ENCODE assay signal across 10 mouse cellular contexts in the genomic region with DNA sequence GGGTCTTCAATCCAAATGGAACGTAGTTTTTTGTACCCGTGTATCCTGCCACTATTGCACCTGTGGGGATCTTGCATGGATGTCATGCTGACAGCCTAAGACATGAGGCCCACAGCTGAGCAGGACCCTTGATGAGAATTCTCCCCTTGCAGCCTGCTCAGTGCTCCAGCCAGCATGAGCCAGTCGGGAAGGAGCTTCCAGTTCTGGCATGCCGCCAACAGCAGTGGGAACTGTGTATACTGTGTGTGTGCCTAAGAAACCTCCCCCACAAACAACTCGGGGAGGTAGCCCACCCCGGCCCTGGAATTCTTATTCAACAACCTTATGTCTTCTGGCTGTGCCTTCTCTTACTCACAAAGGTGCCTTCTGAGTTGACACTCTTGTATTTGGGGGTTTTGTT. TPM values are rescaled to one million over a fixed set of nuclear protein-coding genes. Genes with fewer than 3 reads are reported as not detected.
DNase-seq lines count a peak whose midpoint lies in the region; ATAC-seq lines count a peak whose summit lies in the region.
"Had no signal": no experiment of that assay in that cellular context is flagged by ENCODE, and none has a peak within 500 bp of the region (broad histone marks: within the 10 kb centered on the region; RNA-seq: fewer than 3 reads in every experiment).

No protein-coding gene starts in this region.

- no peak overlapping the region for H3K4me3 ChIP-seq in embryonic facial prominence, embryonic 13.5 days
- no peak overlapping the region for H3K4me3 ChIP-seq in embryonic facial prominence, embryonic 10.5 days
- H3K4me3 ChIP-seq in kidney, embryonic 15.5 days (replicated peaks), result no peak overlapping the region
- H3K4me3 ChIP-seq in stomach, embryonic 16.5 days (replicated peaks; ENCODE audit: low read length), result no peak overlapping the region
- H3K4me3 ChIP-seq: erythroblast, embryonic 14.5 days; hindbrain, embryonic 12.5 days had no signal

- ATAC-seq in embryonic facial prominence, embryonic 13.5 days (ENCODE audit: insufficient number of reproducible peaks, insufficient read depth, low FRiP score, low TSS enrichment, low read depth), result peak; percentile 76; the same call in 1 of the 2 replicates
- no peak for ATAC-seq in kidney, embryonic 15.5 days (replicated peaks; ENCODE audit: low FRiP score)
- peak; percentile 64; the same call in 1 of the 2 replicates for ATAC-seq in stomach, embryonic 16.5 days (ENCODE audit: insufficient read depth, low FRiP score)

- H3K4me2 ChIP-seq in embryonic facial prominence, embryonic 13.5 days, result no peak overlapping the region
- H3K4me2 ChIP-seq in kidney, embryonic 15.5 days, result no peak overlapping the region
- no peak overlapping the region for H3K4me2 ChIP-seq in stomach, embryonic 16.5 days (ENCODE audit: low read depth, low read length)
- H3K4me2 ChIP-seq: hindbrain, embryonic 12.5 days had no signal

- peaks cover 21% of the 10 kb centered on the region for H3K36me3 ChIP-seq in embryonic facial prominence, embryonic 13.5 days
- peaks cover 36% of the 10 kb centered on the region for H3K36me3 ChIP-seq in embryonic facial prominence, embryonic 10.5 days (replicated peaks)
- peaks cover 20% of the 10 kb centered on the region for H3K36me3 ChIP-seq in kidney, embryonic 15.5 days
- no peaks in the 10 kb centered on the region for H3K36me3 ChIP-seq in stomach, embryonic 16.5 days (ENCODE audit: control insufficient read depth, insufficient read depth, low read length)

- H3K27me3 ChIP-seq in embryonic facial prominence, embryonic 13.5 days, result no peaks in the 10 kb centered on the region
- H3K27me3 ChIP-seq in embryonic facial prominence, embryonic 10.5 days (replicated peaks; ENCODE audit: low read depth, poor library complexity, severe bottlenecking), result no peaks in the 10 kb centered on the region
- no peaks in the 10 kb centered on the region for H3K27me3 ChIP-seq in kidney, embryonic 15.5 days
- no peaks in the 10 kb centered on the region for H3K27me3 ChIP-seq in stomach, embryonic 16.5 days (ENCODE audit: control insufficient read depth, insufficient read depth, low read length)
- H3K27me3 ChIP-seq: hindbrain, embryonic 12.5 days had no signal

- no peak overlapping the region for H3K9ac ChIP-seq in embryonic facial prominence, embryonic 13.5 days
- no peak overlapping the region for H3K9ac ChIP-seq in kidney, embryonic 15.5 days
- H3K9ac ChIP-seq in stomach, embryonic 16.5 days (ENCODE audit: low read length), result no peak overlapping the region
- H3K9ac ChIP-seq: hindbrain, embryonic 12.5 days had no signal

- no peaks in the 10 kb centered on the region for H3K9me3 ChIP-seq in embryonic facial prominence, embryonic 13.5 days
- H3K9me3 ChIP-seq in embryonic facial prominence, embryonic 10.5 days, result no peaks in the 10 kb centered on the region
- H3K9me3 ChIP-seq in kidney, embryonic 15.5 days (replicated peaks), result no peaks in the 10 kb centered on the region
- H3K9me3 ChIP-seq in stomach, embryonic 16.5 days (replicated peaks; ENCODE audit: control insufficient read depth, low read length), result no peaks in the 10 kb centered on the region
- H3K9me3 ChIP-seq: hindbrain, embryonic 12.5 days had no signal

- 59% methylated on average over 6 of the region's 6 CpGs for WGBS in embryonic facial prominence, embryonic 13.5 days
- 83% methylated on average over 6 of the region's 6 CpGs for WGBS in embryonic facial prominence, embryonic 10.5 days
- WGBS in kidney, embryonic 15.5 days, result 67% methylated on average over 6 of the region's 6 CpGs
- 49% methylated on average over 6 of the region's 6 CpGs for WGBS in stomach, embryonic 16.5 days

- no peak overlapping the region for H3K27ac ChIP-seq in embryonic facial prominence, embryonic 13.5 days
- no peak overlapping the region for H3K27ac ChIP-seq in embryonic facial prominence, embryonic 10.5 days (replicated peaks)
- no peak overlapping the region for H3K27ac ChIP-seq in kidney, embryonic 15.5 days
- no peak overlapping the region for H3K27ac ChIP-seq in stomach, embryonic 16.5 days (ENCODE audit: low read length)
- H3K27ac ChIP-seq: hindbrain, embryonic 12.5 days had no signal

- no peak for DNase-seq in embryonic facial prominence, embryonic 10.5 days (ENCODE audit: low spot score)
- DNase-seq in kidney, postnatal 10 days, result peak; percentile 60
- DNase-seq in right cerebral cortex, postnatal 10 days (ENCODE audit: low spot score in 2 of 2), result peak; percentile 75 to 76
- DNase-seq in right cerebral cortex, postnatal 25 days, result no peak
- DNase-seq in urinary bladder, postnatal 4 days (ENCODE audit: low spot score in 2 of 2), result no peak

- H3K4me1 ChIP-seq in embryonic facial prominence, embryonic 13.5 days, result no peaks in the 10 kb centered on the region
- H3K4me1 ChIP-seq in embryonic facial prominence, embryonic 10.5 days, result peaks cover 3% of the 10 kb centered on the region; the same call in 1 of the 2 replicates
- no peaks in the 10 kb centered on the region for H3K4me1 ChIP-seq in kidney, embryonic 15.5 days
- 0 out of 2 replicates have a peak, but pooled peaks cover 3% of the 10 kb centered on the region for H3K4me1 ChIP-seq in stomach, embryonic 16.5 days (ENCODE audit: control insufficient read depth, insufficient read depth, low read length)

RNA-seq across cellular contexts. Expression of gene Gid4, which starts 20.4 kb away (rescaled TPM):
- 25.3 and 25.8 TPM in 2 replicates for polyA plus RNA-seq in embryonic facial prominence, embryonic 13.5 days (2015; fragmentation: Nextera tagmentation; extraction: Ambion mirVana)
- polyA plus RNA-seq in embryonic facial prominence, embryonic 10.5 days (2016; fragmentation: Nextera tagmentation; extraction: Ambion mirVana), result 26.9 and 28.5 TPM in 2 replicates
- 25.0 and 27.1 TPM in 2 replicates for polyA plus RNA-seq in kidney, embryonic 15.5 days (2015; fragmentation: Nextera tagmentation; extraction: Ambion mirVana)
- 20.0 and 21.2 TPM in 2 replicates for polyA plus RNA-seq in stomach, embryonic 16.5 days (2015; fragmentation: Nextera tagmentation; extraction: Ambion mirVana)

RNA-seq across cellular contexts. Expression of gene Atpaf2, which starts 21.7 kb away (rescaled TPM):
- polyA plus RNA-seq in embryonic facial prominence, embryonic 13.5 days (2015; fragmentation: Nextera tagmentation; extraction: Ambion mirVana), result 52.7 and 54.9 TPM in 2 replicates
- polyA plus RNA-seq in embryonic facial prominence, embryonic 10.5 days (2016; fragmentation: Nextera tagmentation; extraction: Ambion mirVana), result 61.7 and 63.6 TPM in 2 replicates
- polyA plus RNA-seq in kidney, embryonic 15.5 days (2015; fragmentation: Nextera tagmentation; extraction: Ambion mirVana), result 53.6 and 55.3 TPM in 2 replicates
- polyA plus RNA-seq in stomach, embryonic 16.5 days (2015; fragmentation: Nextera tagmentation; extraction: Ambion mirVana), result 51.2 and 52.6 TPM in 2 replicates

RNA-seq across cellular contexts. Expression of gene Drc3, which starts 43.4 kb away (rescaled TPM):
- 2.4 and 2.7 TPM in 2 replicates for polyA plus RNA-seq in embryonic facial prominence, embryonic 13.5 days (2015; fragmentation: Nextera tagmentation; extraction: Ambion mirVana)
- polyA plus RNA-seq in embryonic facial prominence, embryonic 10.5 days (2016; fragmentation: Nextera tagmentation; extraction: Ambion mirVana), result 1.2 and 1.6 TPM in 2 replicates
- polyA plus RNA-seq in kidney, embryonic 15.5 days (2015; fragmentation: Nextera tagmentation; extraction: Ambion mirVana), result 1.7 and 2.6 TPM in 2 replicates
- polyA plus RNA-seq in stomach, embryonic 16.5 days (2015; fragmentation: Nextera tagmentation; extraction: Ambion mirVana), result 1.4 TPM in 2 replicates
- polyA plus RNA-seq: erythroblast, embryonic 14.5 days had no signal

RNA-seq across cellular contexts. Expression of gene Tom1l2, which starts 43.8 kb away (rescaled TPM):
- polyA plus RNA-seq in embryonic facial prominence, embryonic 13.5 days (2015; fragmentation: Nextera tagmentation; extraction: Ambion mirVana), result 27.8 and 29.5 TPM in 2 replicates
- polyA plus RNA-seq in embryonic facial prominence, embryonic 10.5 days (2016; fragmentation: Nextera tagmentation; extraction: Ambion mirVana), result 20.4 and 21.0 TPM in 2 replicates
- polyA plus RNA-seq in kidney, embryonic 15.5 days (2015; fragmentation: Nextera tagmentation; extraction: Ambion mirVana), result 27.1 and 33.1 TPM in 2 replicates
- polyA plus RNA-seq in stomach, embryonic 16.5 days (2015; fragmentation: Nextera tagmentation; extraction: Ambion mirVana), result 29.9 and 35.8 TPM in 2 replicates

RNA-seq across cellular contexts. Expression of gene Drg2, which starts 57.8 kb away (rescaled TPM):
- 113 and 124 TPM in 2 replicates for polyA plus RNA-seq in embryonic facial prominence, embryonic 13.5 days (2015; fragmentation: Nextera tagmentation; extraction: Ambion mirVana)
- 141 and 143 TPM in 2 replicates for polyA plus RNA-seq in embryonic facial prominence, embryonic 10.5 days (2016; fragmentation: Nextera tagmentation; extraction: Ambion mirVana)
- 106 and 120 TPM in 2 replicates for polyA plus RNA-seq in kidney, embryonic 15.5 days (2015; fragmentation: Nextera tagmentation; extraction: Ambion mirVana)
- 84.7 and 92.2 TPM in 2 replicates for polyA plus RNA-seq in stomach, embryonic 16.5 days (2015; fragmentation: Nextera tagmentation; extraction: Ambion mirVana)

Comparison
In these comparisons a context has a peak if more than half of its experiments do, and no peak if none do; other contexts are left out.
1. DNase-seq: peak in kidney, postnatal 10 days (single experiment) and right cerebral cortex, postnatal 10 days (2 of 2); none in embryonic facial prominence, embryonic 10.5 days (single experiment), right cerebral cortex, postnatal 25 days (single experiment) and urinary bladder, postnatal 4 days (0 of 2).